Mouse (Mus musculus) kidney, adult 2 months (tissue): Measurements from ENCODE around the gene Arhgap17.

ENCODE experiments used
- CTCF ChIP-seq: fragments of 200-500 bp; conservative IDR thresholded peaks from 2 replicates; pipeline ENCODE4 v1.5.1; 2011; ENCODE audit warnings: low read depth, mild to moderate bottlenecking, control low read depth, low read length, moderate library complexity, mixed read lengths; ENCODE audit not compliant: insufficient read depth, insufficient read length
- POLR2A ChIP-seq: fragments of 200-500 bp; IDR thresholded peaks from one replicate; pipeline ENCODE4 v1.6.1; 2011; ENCODE audit warnings: low read depth, low read length, control low read depth

GRCm38 (mm10) chr7:123312738-123313137 lies 57.0 kb downstream of the Arhgap17 start:
- TF ChIP-seq CTCF (no peak), POLR2A (no peak)
